Mouse (Mus musculus): ENCODE results near the gene Il6ra. TPM values are rescaled to one million over a fixed set of nuclear protein-coding genes. Genes with fewer than 3 reads are reported as not detected.

Gene Il6ra
- total RNA-seq, 2 experiments from 2014 or later = 5.0 to 6.1 TPM

GRCm38 (mm10) chr3:89909703-89910542 is 3.1 kb downstream of the Il6ra start:
- DNase-seq (ENCODE audit: low spot score in 2 of 2) = peak; percentile 11 to 15

- no peak for DNase-seq (ENCODE audit: low spot score in 2 of 2)
Measured at GRCm38 (mm10) chr3:89908836-89909235, 4.2 kb downstream of the Il6ra start.

GRCm38 (mm10) chr3:89907846-89908245 is 5.2 kb downstream of the Il6ra start:
- DNase-seq (ENCODE audit: low spot score in 2 of 2) = no peak

GRCm38 (mm10) chr3:89899511-89899908 is 13.5 kb downstream of the Il6ra start:
- no peak for DNase-seq (ENCODE audit: low spot score in 2 of 2)

- no peak for DNase-seq (ENCODE audit: low spot score in 2 of 2)
Measured at GRCm38 (mm10) chr3:89898870-89899510, 14.0 kb downstream of the Il6ra start.

GRCm38 (mm10) chr3:89898011-89898410 is 15.0 kb downstream of the Il6ra start:
- DNase-seq (ENCODE audit: low spot score in 2 of 2) = no peak

GRCm38 (mm10) chr3:89897204-89897796 is 15.7 kb downstream of the Il6ra start:
- DNase-seq (ENCODE audit: low spot score in 2 of 2) = no peak

GRCm38 (mm10) chr3:89896571-89896970 is 16.4 kb downstream of the Il6ra start:
- no peak for DNase-seq (ENCODE audit: low spot score in 2 of 2)

- DNase-seq (ENCODE audit: low spot score in 2 of 2) = no peak
Measured at GRCm38 (mm10) chr3:89892517-89893106, 20.4 kb downstream of the Il6ra start.

- no peak for DNase-seq (ENCODE audit: low spot score in 2 of 2)
Measured at GRCm38 (mm10) chr3:89891696-89892095, 21.3 kb downstream of the Il6ra start.

- no peak for DNase-seq (ENCODE audit: low spot score in 2 of 2)
Measured at GRCm38 (mm10) chr3:89889841-89890430, 23.1 kb downstream of the Il6ra start.

- DNase-seq (ENCODE audit: low spot score in 2 of 2) = no peak
Measured at GRCm38 (mm10) chr3:89887582-89888230, 25.3 kb downstream of the Il6ra start.

- no peak for DNase-seq (ENCODE audit: low spot score in 2 of 2)
Measured at GRCm38 (mm10) chr3:89885766-89886165, 27.2 kb downstream of the Il6ra start.

GRCm38 (mm10) chr3:89883582-89884041 is 29.4 kb downstream of the Il6ra start:
- no peak for DNase-seq (ENCODE audit: low spot score in 2 of 2)

- no peak for DNase-seq (ENCODE audit: low spot score in 2 of 2)
Measured at GRCm38 (mm10) chr3:89882556-89883181, 30.3 kb downstream of the Il6ra start.

GRCm38 (mm10) chr3:89880036-89880851 is 32.8 kb downstream of the Il6ra start:
- no peak for DNase-seq (ENCODE audit: low spot score in 2 of 2)

GRCm38 (mm10) chr3:89879326-89879725 is 33.7 kb downstream of the Il6ra start:
- DNase-seq (ENCODE audit: low spot score in 2 of 2) = no peak

- DNase-seq (ENCODE audit: low spot score in 2 of 2) = no peak
Measured at GRCm38 (mm10) chr3:89878456-89878855, 34.5 kb downstream of the Il6ra start.

GRCm38 (mm10) chr3:89877129-89877528 is 35.9 kb downstream of the Il6ra start:
- DNase-seq (ENCODE audit: low spot score in 2 of 2) = no peak
